Mouse (Mus musculus) heart, adult 2 months (tissue): ENCODE data around the gene Tmem263.

Experiments
- CTCF ChIP-seq: fragments of 200-600 bp; IDR thresholded peaks from 2 replicates; pipeline ENCODE4 v1.8.1; 2022; ENCODE audit warnings: antibody characterized with exemption, mild to moderate bottlenecking, moderate library complexity
- EP300 ChIP-seq: fragments of 200-500 bp; IDR thresholded peaks from 2 replicates; pipeline ENCODE4 v1.6.1; 2011; ENCODE audit warnings: low read depth, low read length, control low read depth; ENCODE audit not compliant: insufficient read depth

DNA sequence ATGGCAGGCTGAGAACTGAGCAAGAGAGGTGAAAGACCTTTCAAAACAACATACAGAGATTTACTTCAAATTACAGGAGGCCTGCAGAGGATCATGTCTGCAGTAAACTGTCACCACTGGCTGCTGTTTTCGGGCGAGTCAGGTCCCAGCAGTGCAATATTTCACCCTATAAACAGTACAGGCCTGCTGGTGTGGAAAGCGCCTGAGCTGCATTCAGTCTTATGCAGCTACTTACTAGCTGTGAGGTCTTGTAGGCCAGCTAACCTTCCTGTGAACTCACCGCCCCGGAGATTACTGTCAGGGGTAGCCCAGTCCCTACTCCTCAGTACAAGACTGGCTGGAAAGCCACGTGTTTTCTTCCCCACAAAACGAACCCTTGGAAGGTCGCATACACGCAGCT lies 39.0 kb downstream of the Tmem263 start:
- TF ChIP-seq CTCF: no peak
- TF ChIP-seq EP300: no peak
